Mouse (Mus musculus): Measurements from ENCODE around the gene Taok3.

The Taok3 gene

DNA sequence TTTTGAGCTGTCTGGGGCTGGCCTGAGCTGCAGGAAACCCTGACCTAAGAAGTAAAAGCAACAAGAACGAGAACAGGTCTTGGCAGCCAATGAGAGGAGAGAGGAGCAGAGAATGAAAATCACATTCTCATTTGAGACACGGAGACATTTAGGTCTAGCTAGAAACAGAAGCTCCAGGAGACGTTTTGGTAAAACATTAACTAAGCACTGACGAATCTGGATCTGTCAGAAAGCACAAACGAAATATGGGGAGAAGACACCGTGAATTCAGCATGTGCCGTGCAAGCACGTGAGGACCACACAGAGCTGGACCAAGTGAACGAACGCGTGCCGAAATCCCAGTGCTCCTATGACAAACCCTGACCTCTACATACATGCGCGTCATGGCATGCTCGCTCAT, 138.3 kb downstream of the Taok3 start:
- DNase-seq (ENCODE audit: low read depth, low spot score), result no peak

DNA sequence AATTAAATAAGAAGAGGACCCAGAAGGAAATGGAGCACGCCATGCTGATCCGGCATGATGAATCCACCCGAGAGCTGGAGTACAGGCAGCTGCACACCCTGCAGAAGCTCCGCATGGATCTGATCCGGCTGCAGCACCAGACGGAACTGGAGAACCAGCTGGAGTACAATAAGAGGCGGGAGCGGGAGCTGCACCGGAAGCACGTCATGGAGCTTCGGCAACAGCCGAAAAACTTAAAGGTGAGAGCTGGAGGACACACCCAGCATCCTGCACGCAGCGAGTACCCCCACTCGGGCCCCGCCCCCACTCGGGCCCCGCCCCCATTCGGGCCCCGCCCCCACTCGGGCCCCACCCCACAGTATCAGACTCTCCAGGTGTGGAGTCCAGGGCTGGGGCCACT, 143.6 kb downstream of the Taok3 start:
- no peak for DNase-seq (ENCODE audit: low read depth, low spot score)

DNA sequence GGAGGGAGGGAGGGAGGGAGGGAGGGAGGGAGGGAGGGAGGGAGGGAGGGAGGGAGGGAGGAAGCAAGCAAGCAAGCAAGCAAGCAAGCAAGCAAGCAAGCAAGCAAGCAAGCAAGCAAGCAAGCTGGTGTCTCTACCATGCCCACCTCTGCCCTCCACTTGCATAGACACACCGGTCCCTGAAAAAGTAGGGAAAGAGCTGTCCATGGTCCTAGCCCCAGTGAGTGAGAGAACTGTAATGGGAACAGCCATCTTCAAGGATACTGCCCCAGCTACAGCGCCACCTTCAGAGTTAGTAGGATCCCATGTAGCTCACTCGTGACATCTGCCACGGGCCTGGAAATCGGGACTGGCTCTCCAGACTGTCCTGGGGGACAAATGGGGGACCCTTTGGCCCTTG, 144.8 kb downstream of the Taok3 start:
- no peak for DNase-seq (ENCODE audit: low read depth, low spot score)

DNA sequence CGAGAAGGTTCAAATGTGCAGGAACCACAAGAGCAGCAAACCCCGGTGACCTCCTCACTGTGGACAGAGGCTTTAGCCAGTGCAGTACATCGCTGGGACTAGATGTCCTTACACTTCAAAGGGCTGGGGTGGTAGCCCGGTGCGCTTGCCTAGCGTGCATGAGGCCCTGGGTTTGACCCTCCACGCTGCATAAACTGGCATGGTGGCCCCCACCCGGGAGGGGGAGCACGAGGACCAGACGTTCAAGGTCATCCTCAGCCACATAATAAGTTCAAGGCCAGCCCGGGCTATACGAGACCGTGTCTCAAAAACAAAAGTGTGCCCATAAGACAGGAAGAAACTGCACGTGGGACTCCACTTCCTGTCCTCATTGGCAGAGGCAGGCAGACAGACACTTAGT, 148.0 kb downstream of the Taok3 start:
- DNase-seq (ENCODE audit: low read depth, low spot score), result no peak

DNA sequence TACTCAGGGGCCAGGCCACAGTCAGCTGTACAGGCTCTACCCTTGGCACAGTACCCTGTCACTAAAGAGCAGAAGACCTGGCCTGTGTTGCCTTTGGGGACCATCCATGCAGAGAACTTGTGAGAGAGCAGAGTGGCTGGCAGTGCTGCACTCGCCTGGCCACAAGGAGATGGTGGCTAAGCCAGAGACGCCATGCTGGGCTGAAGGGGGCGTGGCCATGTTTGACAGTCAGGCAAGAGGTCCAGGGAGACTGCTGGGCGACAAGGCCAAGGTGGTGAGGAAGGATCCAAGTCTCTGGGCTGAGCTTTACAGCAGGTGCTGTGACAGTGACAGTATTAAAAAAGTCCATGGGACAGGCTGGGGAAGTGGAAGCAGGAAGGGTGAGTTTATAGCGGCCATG, 148.8 kb downstream of the Taok3 start:
- no peak for DNase-seq (ENCODE audit: low read depth, low spot score)

- no peak for DNase-seq (ENCODE audit: low read depth, low spot score)
These were observed 149.5 kb downstream of the Taok3 start for GRCm38 (mm10) chr5:117269395-117269794.

DNA sequence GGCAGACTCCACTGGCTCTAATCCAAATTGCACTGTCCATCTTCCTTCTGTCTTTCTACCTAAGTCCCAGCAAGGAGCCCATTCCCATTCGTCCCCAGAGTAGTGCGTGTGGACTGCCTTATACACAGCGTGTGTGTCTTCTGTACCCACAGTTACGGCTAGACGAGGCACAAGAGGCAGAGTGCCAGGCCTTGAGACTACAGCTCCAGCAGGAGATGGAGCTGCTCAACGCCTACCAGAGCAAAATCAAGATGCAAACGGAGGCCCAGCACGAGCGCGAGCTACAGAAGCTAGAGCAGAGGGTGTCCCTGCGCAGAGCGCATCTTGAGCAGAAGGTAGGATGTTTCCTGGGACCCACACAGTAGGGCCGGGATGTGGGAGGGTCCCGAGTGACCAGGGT, 152.0 kb downstream of the Taok3 start:
- DNase-seq (ENCODE audit: low read depth, low spot score), result no peak

DNA sequence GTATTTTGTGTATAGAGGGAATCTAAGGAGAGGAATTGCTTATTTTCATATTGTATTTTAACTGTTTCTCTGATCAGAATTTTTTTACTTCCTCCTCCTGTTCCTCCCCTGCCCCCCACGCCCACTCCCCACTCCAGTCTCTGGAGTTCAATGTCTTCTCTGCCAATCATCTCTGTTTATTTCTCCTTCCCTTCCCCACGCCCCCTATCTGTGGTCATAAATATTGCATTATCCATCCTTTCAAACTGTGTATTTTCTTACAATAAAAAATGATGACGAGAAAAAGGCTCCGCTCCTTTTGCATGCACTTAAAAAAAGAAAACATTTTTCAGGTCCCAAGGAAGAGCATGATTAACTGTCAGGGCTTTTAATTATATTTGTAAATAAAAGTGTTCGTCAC, 154.9 kb downstream of the Taok3 start:
- DNase-seq (ENCODE audit: low read depth, low spot score), result no peak

GRCm38 (mm10) chr5:117277784-117278183, 157.9 kb downstream of the Taok3 start:
- no peak for DNase-seq (ENCODE audit: low read depth, low spot score)

DNA sequence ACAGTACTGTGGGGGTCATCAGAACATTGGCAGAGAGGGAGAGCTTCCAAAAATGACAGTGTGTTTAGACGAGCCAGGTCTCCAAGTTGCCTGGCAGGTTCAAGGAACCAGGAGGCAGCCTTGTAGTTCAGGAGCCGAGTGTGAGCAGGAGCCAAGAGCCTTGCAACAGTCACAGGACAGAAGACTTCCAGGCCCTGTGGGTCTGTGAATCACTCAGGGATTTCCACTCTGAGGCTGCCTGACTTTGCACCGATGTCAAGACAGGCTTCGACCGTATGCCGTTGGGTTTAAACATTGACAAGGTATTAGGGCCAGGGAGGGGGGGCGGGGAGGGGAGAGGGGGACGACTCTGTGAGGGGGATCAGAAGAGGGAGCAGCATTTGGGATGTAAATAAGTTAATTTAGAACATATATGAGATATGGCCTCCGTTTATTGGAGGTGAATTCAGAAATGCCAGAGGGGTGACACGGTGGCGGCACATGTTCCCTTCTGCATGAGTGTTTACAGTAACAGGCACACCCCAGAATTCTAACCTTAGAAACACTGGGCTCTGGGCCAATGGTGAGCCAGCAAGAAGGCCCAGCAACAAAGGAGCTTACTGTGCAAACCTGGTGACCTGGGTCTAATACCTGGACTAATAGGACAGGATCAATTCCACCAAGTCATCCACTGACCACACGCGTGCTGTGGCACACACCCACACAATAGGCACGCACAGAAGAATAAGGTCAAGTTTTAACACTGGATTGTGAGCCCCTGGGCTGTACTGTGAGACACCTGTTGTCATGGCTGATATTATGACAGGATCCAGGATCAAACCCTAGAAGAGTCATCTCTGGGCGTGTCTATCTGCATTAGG, 159.1 kb downstream of the Taok3 start:
- no peak for DNase-seq (ENCODE audit: low read depth, low spot score)

DNA sequence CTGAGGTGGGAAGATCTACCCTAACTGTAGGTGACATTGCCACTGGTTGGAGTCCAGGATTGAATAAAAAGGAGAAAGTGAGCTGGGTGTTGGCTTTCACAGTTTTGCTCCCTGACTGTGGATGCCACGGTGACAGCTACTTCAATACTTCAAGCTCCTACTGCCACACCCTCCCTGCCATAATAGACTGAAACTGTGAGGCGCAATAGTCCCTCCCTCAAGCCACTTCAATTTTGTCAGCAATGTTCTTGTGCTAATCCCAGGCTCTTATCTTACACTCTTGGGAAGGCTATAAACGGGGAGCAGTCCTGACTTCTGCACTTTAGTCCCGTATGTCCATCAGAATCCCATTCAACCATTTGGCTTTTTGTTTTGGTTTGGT, 159.7 kb downstream of the Taok3 start:
- DNase-seq (ENCODE audit: low read depth, low spot score), result no peak

DNA sequence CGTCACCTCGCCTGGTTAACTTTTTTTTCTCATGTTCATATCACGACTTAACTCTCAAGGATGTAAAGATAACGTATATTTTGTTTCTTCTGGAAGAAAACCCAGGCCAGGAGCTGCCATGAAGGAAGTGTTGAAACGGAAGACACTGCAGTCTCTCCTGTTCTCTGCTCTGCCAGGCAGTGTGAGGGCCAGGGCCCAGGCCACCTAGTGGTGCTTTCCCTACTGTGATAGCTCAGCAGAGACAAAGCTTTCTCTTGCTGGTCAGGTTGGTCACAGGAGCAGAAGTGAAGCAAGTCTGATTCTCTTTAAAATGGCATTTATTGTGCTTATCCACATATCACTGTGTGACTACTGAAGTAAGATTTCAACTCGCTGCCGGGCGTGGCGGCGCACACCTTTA, 161.6 kb downstream of the Taok3 start:
- no peak for DNase-seq (ENCODE audit: low read depth, low spot score)

GRCm38 (mm10) chr5:117282360-117282759, 162.4 kb downstream of the Taok3 start:
- DNase-seq (ENCODE audit: low read depth, low spot score), result no peak

DNA sequence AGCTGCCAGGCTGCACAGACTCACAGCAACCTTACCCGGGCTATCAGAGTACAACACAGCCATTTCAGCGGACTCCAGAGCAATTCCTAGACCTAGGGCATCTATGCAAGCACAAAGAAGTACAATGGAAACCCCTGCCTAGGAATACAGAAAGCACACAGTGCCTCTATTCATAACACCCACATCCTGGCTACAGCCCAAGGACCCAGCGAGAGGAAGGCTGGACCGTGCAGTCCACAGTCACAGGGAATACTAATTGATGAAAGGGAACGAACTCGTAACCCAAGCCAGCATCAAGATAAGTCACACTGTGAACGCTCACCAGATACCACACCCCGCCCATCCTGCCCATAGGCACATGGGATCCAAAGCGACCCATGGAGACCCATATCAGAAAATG, 164.1 kb downstream of the Taok3 start:
- DNase-seq (ENCODE audit: low read depth, low spot score), result no peak

GRCm38 (mm10) chr5:117284682-117285081, 164.8 kb downstream of the Taok3 start:
- no peak for DNase-seq (ENCODE audit: low read depth, low spot score)

DNA sequence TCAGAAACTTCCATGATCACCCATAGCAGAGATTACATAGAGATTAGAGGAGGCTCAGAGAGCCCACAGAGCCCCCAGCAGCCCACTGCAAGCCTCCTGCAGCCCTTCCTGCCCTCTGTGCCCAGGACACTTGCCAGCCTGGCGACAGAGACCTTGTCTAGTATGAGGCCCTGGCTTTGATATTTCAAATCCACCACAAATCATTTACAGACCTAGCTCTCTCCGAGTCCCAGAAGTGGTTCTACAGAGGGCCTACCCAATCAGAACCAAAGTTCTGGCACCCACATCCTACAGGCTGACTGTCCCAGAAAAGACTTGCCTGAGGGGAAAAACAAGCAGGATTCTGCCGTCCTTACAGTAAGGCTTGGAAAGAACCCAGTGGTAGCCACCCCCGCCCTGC, 165.3 kb downstream of the Taok3 start:
- no peak for DNase-seq (ENCODE audit: low read depth, low spot score)

DNA sequence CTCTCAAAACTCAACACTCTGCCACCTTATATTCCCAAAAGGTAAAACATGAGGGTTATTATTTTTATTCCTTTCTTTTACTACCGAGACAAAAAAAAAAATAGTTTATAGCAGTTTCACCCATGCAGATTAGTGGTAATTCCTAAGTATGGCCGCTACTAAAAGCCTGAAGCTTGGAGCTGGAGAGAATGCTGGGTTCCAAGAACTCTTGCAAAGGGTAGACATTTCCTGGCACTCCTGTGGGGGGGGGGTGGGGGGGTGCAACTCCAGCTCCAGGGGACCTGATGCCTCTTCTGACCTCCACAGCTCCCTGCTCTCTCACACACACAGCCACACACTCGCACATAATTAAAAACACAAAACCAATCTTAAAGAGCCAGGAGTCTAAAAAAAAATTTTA, 166.4 kb downstream of the Taok3 start:
- no peak for DNase-seq (ENCODE audit: low read depth, low spot score)

DNA sequence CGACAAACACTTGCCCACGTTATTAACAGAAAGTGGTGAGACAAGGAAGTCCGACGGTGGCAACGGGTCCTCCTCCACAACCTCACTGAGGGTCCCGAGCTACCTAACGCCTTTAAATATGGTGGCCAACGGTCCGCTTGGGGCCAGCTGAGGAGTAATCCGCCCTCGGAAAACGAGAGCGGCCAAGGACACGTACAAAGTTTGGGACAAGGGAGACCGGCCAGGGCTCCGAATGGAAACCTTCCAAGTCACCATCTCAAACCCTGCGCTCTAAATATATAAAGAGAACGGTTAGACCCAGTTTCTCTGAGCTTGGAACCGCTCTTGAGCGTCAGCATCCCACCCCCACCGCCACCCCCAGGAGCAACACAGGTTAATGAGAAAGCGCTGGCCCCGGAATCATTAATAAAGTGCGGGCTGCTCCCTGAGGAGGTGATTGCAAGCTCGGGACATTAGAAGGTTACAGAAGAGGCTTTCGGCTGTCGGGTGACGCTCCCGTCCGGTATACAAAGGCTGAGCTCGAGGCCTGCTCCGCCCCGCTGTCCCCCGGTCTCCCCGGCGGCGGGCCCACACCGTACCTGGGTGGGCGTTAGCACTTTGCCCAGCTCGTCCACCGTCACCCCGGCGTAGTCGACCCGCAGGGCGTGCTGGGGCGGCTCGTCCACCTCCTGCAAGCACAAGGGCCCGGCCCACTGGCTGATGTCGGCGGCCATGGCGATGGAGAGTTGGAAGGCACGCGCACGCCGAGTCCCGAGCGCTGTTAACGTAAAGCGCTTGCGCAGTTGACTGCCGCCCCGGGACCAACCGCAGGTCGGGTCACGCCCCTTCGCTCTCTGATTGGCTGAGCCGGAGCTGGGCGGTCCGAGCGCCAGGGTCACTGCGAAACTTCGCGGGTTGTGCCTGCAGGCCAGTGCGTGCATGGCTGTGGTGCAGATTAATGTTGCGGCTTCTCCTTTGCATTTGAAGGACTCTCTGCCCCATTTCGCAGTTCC, 167.2 kb downstream of the Taok3 start, which contains the start of gene Pebp1:
Gene Pebp1, minus strand, starts transcription at position 795 of the 992 bp plus-strand sequence.
- peak; percentile 84 for DNase-seq (ENCODE audit: low read depth, low spot score)

- no peak for DNase-seq (ENCODE audit: low read depth, low spot score)
These were observed 169.7 kb downstream of the Taok3 start for GRCm38 (mm10) chr5:117289646-117290045.

GRCm38 (mm10) chr5:117290081-117290480, 170.2 kb downstream of the Taok3 start:
- no peak for DNase-seq (ENCODE audit: low read depth, low spot score)

- no peak for DNase-seq (ENCODE audit: low read depth, low spot score)
These were observed 171.4 kb downstream of the Taok3 start for GRCm38 (mm10) chr5:117291312-117291711.

DNA sequence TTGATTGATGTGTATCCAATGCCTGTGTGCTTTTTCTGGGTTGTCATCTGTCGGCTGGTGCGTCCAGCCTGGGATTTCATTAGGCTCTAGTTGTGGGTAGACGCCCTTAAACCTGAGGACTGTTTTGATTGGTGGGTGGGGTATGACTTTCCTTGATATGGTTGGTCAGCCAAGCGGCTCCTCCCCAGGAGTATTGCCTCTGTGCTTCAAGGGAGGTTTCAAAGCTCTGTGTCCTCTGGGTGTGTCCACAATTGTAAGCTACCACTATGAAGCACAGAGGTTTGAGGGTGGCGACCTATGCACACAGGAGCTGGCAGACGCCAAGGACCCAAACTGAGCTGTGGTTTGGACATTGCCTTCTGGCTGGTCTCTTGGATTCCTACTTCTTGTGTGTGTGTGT, 172.6 kb downstream of the Taok3 start:
- DNase-seq (ENCODE audit: low read depth, low spot score), result no peak
